ENCODE assay signal across 8 mouse cellular contexts in the genomic region with DNA sequence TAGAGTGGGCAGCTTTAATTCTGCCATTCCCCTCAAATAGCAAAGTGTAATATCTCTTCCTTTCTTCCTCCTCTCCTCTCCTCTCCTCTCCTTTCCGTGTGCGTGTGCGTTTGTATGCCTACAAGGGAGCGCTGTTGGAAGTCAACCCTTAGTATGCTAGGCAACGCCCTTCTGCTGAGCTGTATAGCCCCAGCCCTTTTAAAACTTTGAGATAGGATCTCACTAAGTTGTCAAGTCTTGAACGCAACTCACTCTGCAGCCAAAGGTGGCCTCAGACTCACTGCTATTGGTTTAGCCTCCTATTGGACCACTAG. TPM values are rescaled to one million over a fixed set of nuclear protein-coding genes. Genes with fewer than 3 reads are reported as not detected.
DNase-seq lines count a peak whose midpoint lies in the region; TF ChIP-seq lines count a peak whose summit lies in the region.

No protein-coding gene starts in this region.

- peaks cover 8% of the 10 kb centered on the region for H3K36me3 ChIP-seq in myocyte (ENCODE audit: control insufficient read depth, insufficient read depth)

- no peak for TF ChIP-seq POLR2A in lung, adult 2 months (IDR thresholded peaks at IDR 0.05; ENCODE audit: borderline replicate concordance, extremely low read depth, low read depth, low read length)
- TF ChIP-seq POLR2A in myocyte (IDR thresholded peaks at IDR 0.05; ENCODE audit: insufficient read length, low read depth): peak; percentile 11

- H3K79me2 ChIP-seq in myocyte (ENCODE audit: control insufficient read depth, insufficient read depth): peaks cover 46% of the 10 kb centered on the region

- peak overlapping the region; percentile 37 for H3ac ChIP-seq in myocyte (ENCODE audit: control insufficient read depth, insufficient read length)

- DNase-seq in lung, adult 2 months: no peak
- no peak for DNase-seq in lung, postnatal 4 days
- DNase-seq in c-Kit-negative CD71-positive TER-119-positive erythroid progenitor cells, embryonic 14.5 days (ENCODE audit: low read depth, low spot score): peak; percentile 13
- peak; percentile 53 for DNase-seq in induced T-regulatory cell, adult 2 months (ENCODE audit: low read depth)
- DNase-seq in right cerebral cortex, adult 2 months (ENCODE audit: low spot score in 2 of 2): no peak
- DNase-seq in ovary, postnatal 10 days (ENCODE audit: low spot score): no peak
- DNase-seq in spleen, adult 18-20 months: no peak

- H3K4me1 ChIP-seq in lung, adult 2 months (ENCODE audit: control insufficient read depth, insufficient read depth, low read length): no peaks in the 10 kb centered on the region; the same call in 1 of the 2 replicates

- TF ChIP-seq CTCF in lung, adult 2 months (IDR thresholded peaks at IDR 0.05; ENCODE audit: insufficient read depth, low read length): no peak

- 4% methylated on average over 6 of the region's 6 CpGs for WGBS in lung, adult 2 months

- peak overlapping the region; percentile 89 for H3K4me3 ChIP-seq in lung, adult 2 months (replicated peaks; ENCODE audit: extremely low read depth, low read depth, low read length)
- peak overlapping the region; percentile 88 for H3K4me3 ChIP-seq in myocyte

- peak overlapping the region; percentile 89 for H3K4me2 ChIP-seq in myocyte (ENCODE audit: low read depth)

- no peaks in the 10 kb centered on the region for H3K27me3 ChIP-seq in myocyte (ENCODE audit: control insufficient read depth, insufficient read depth, insufficient read length)

TF ChIP-seq in myocyte, 11 proteins besides CTCF, POLR2A, EP300 and RAD21:
- no peak for TF ChIP-seq MAX (IDR thresholded peaks at IDR 0.05; ENCODE audit: low read depth)
- TF ChIP-seq TCF12 (IDR thresholded peaks at IDR 0.05; ENCODE audit: insufficient read depth, poor library complexity, severe bottlenecking): no peak
- TF ChIP-seq USF1 (IDR thresholded peaks at IDR 0.05; ENCODE audit: low read depth): no peak
- no peak for TF ChIP-seq E2F4 (IDR thresholded peaks at IDR 0.05; ENCODE audit: insufficient read depth)
- TF ChIP-seq REST (IDR thresholded peaks at IDR 0.05; ENCODE audit: insufficient read depth, insufficient read length): no peak
- TF ChIP-seq CEBPB (IDR thresholded peaks at IDR 0.05; ENCODE audit: insufficient read depth, poor library complexity, severe bottlenecking): no peak
- no peak for TF ChIP-seq SRF (IDR thresholded peaks at IDR 0.05; ENCODE audit: control insufficient read depth, insufficient read length, low read depth)
- TF ChIP-seq POLR2AphosphoS2 (IDR thresholded peaks at IDR 0.05; ENCODE audit: insufficient read length, low read depth): no peak
- TF ChIP-seq MYOD1 (IDR thresholded peaks at IDR 0.05; ENCODE audit: control insufficient read depth in 1 of 3, insufficient read length in 2 of 3, low read depth in 2 of 3): no peak
- no peak for TF ChIP-seq TCF3 (IDR thresholded peaks at IDR 0.05; ENCODE audit: insufficient read length, low read depth)
- no peak for TF ChIP-seq MYOG (IDR thresholded peaks at IDR 0.05; ENCODE audit: control insufficient read depth in 1 of 3, insufficient read depth in 1 of 3, insufficient read length in 2 of 3, low read depth in 2 of 3)

RNA-seq across cellular contexts. Expression of gene Arl1, which starts 1.6 kb away (rescaled TPM):
- polyA plus RNA-seq in lung, adult 2 months (2012; rRNA removed): 25.3 and 26.4 TPM in 2 replicates
- 69.5 TPM for polyA plus RNA-seq in myocyte (2012; fragmentation: generic; extraction: Trizol)

RNA-seq across cellular contexts. Expression of gene Spic, which starts 47.5 kb away (rescaled TPM):
- polyA plus RNA-seq in lung, adult 2 months (2012; rRNA removed): 0.15 and 0.20 TPM in 2 replicates
- not detected for polyA plus RNA-seq in myocyte (2012; fragmentation: generic; extraction: Trizol)

Comparison
In these comparisons a context has a peak if more than half of its experiments do, and no peak if none do; other contexts are left out.
1. DNase-seq: peak in c-Kit-negative CD71-positive TER-119-positive erythroid progenitor cells, embryonic 14.5 days (single experiment) and induced T-regulatory cell, adult 2 months (single experiment); none in lung, adult 2 months (single experiment), lung, postnatal 4 days (0 of 2), right cerebral cortex, adult 2 months (0 of 2), ovary, postnatal 10 days (single experiment) and spleen, adult 18-20 months (0 of 2).